Mouse (Mus musculus) erythroblast, embryonic 14.5 days (primary cell): Measurements from ENCODE around the gene Actrt1.

Source experiments
- GATA1 ChIP-seq: IDR thresholded peaks from 2 replicates; pipeline ENCODE4 v1.6.1; 2012; ENCODE audit warnings: low read length, inconsistent platforms, mixed read lengths
- TAL1 ChIP-seq: IDR thresholded peaks from 3 replicates; pipeline ENCODE4 v1.6.1; 2012; ENCODE audit warnings: low read length, inconsistent platforms, mixed read lengths

DNA sequence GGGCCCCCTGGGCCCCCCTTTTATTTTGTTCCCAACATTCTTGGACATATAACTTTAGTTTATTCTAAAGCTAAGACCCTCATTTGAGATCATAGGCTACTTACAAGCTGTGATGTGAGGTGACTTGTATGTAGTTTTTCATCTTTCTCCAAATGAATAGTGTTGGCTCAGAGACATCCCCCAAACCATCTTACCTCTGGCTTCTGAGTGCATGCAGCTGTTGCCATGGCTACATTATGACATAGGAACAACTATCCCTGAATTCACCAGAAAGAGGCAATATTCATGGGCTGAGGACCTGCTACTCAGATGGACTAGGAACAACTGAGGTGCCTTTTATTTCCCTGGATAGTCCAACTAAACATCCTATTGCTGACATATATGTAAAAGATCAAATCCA is at the start of gene Actrt1:
- TF ChIP-seq TAL1 (no peak), GATA1 (no peak)
